Mouse (Mus musculus) spleen, postnatal 4 days (tissue): ENCODE data around the gene Henmt1.

ENCODE experiments used
- DNase-seq, 2 experiments: peaks; one replicate each; pipeline ENCODE4 v3.0.0; 2022; ENCODE audit warnings: low spot score in 2 of 2

Gene Henmt1

GRCm38 (mm10) chr3:108997762-108998161, 58.1 kb downstream of the Henmt1 start:
- DNase-seq: no peak

GRCm38 (mm10) chr3:108999173-108999572, 59.5 kb downstream of the Henmt1 start:
- no peak for DNase-seq

- DNase-seq: no peak
Observed at GRCm38 (mm10) chr3:109005777-109006176, 66.1 kb downstream of the Henmt1 start.

GRCm38 (mm10) chr3:109008180-109008579, 68.5 kb downstream of the Henmt1 start:
- DNase-seq: no peak
